Comparison of ENCODE assay signal across 8 mouse cellular contexts in the genomic region with DNA sequence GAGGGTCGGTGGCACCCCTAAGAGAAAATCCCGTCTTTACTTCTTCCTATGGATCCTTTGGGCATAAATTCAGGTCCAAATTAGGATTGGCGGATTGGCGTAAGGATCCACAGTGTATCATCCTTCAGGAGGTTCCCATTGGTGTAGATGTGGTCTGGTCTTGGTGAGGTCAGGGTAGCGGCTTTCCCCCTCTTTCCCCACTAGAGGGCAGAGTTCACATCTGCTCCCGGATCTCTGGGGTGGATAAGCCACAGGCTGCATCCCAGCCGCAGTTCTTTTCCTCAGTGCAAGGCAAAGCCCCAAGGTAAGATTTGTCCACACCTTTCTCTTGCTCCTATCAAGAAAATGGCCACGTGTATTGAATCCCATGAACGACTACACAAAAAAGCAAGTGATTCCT. TPM values are rescaled to one million over a fixed set of nuclear protein-coding genes. Genes with fewer than 3 reads are reported as not detected.
DNase-seq lines count a peak whose midpoint lies in the region; ATAC-seq and TF ChIP-seq lines count a peak whose summit lies in the region.

No protein-coding gene starts in this region.

- H3K4me2 ChIP-seq in liver, embryonic 12.5 days = no peak overlapping the region
- no peak overlapping the region for H3K4me2 ChIP-seq in lung, postnatal 0 days (replicated peaks; ENCODE audit: low read depth, low read length)

- TF ChIP-seq EP300 in lung, postnatal 0 days (IDR thresholded peaks at IDR 0.05) = no peak

- H3K27ac ChIP-seq in liver, embryonic 12.5 days = no peak overlapping the region
- H3K27ac ChIP-seq in embryonic fibroblast, embryonic 13.5 days (ENCODE audit: insufficient read depth, low read length) = no peak overlapping the region
- no peak overlapping the region; the same call in 1 of the 2 replicates for H3K27ac ChIP-seq in lung, postnatal 0 days (ENCODE audit: low read length)

- H3K9ac ChIP-seq in liver, embryonic 12.5 days = no peak overlapping the region
- H3K9ac ChIP-seq in lung, postnatal 0 days (replicated peaks; ENCODE audit: low read depth) = no peak overlapping the region

- ATAC-seq in liver, embryonic 12.5 days = no peak
- peak; percentile 92 for ATAC-seq in lung, postnatal 0 days

- no peaks in the 10 kb centered on the region for H3K9me3 ChIP-seq in liver, embryonic 12.5 days (replicated peaks)
- H3K9me3 ChIP-seq in lung, postnatal 0 days (ENCODE audit: low read length) = no peaks in the 10 kb centered on the region

- no peaks in the 10 kb centered on the region for H3K36me3 ChIP-seq in liver, embryonic 12.5 days
- no peaks in the 10 kb centered on the region for H3K36me3 ChIP-seq in lung, postnatal 0 days (ENCODE audit: insufficient read depth, low read length)

- 22% methylated on average over 9 of the region's 9 CpGs for WGBS in liver, embryonic 12.5 days (ENCODE audit: insufficient replicate concordance)
- 27% methylated on average over 9 of the region's 9 CpGs for WGBS in lung, postnatal 0 days

- peak; percentile 52; the same call in 1 of the 2 replicates for TF ChIP-seq CTCF in embryonic fibroblast, embryonic 13.5 days (IDR thresholded peaks at IDR 0.05; ENCODE audit: borderline replicate concordance, insufficient read depth, low read length)
- peak; percentile 85 for TF ChIP-seq CTCF in lung, postnatal 0 days (IDR thresholded peaks at IDR 0.05)

- no peaks in the 10 kb centered on the region for H3K27me3 ChIP-seq in liver, embryonic 12.5 days (replicated peaks)
- no peaks in the 10 kb centered on the region for H3K27me3 ChIP-seq in lung, postnatal 0 days (replicated peaks; ENCODE audit: insufficient read depth, low read length)

- no peaks in the 10 kb centered on the region for H3K4me1 ChIP-seq in liver, embryonic 12.5 days
- no peaks in the 10 kb centered on the region for H3K4me1 ChIP-seq in embryonic fibroblast, embryonic 13.5 days (ENCODE audit: control insufficient read depth, insufficient read depth, low read length)
- H3K4me1 ChIP-seq in lung, postnatal 0 days (ENCODE audit: insufficient read depth, low read depth, low read length) = no peaks in the 10 kb centered on the region

- intact Hi-C loops in heart, postnatal 14 days (cut with DNase I) = loop anchor here (2.0 to 5.0 kb wide), 3 partner anchors 48 to 196 kb away; a partner anchor contains a TSS

- H3K4me3 ChIP-seq in liver, embryonic 12.5 days = no peak overlapping the region
- no peak overlapping the region for H3K4me3 ChIP-seq in embryonic fibroblast, embryonic 13.5 days (ENCODE audit: insufficient read depth, low read length)
- H3K4me3 ChIP-seq in lung, postnatal 0 days (ENCODE audit: low read depth, low read length) = no peak overlapping the region

- no peak for TF ChIP-seq POLR2A in embryonic fibroblast, embryonic 13.5 days (IDR thresholded peaks at IDR 0.05; ENCODE audit: low read depth, low read length)

- DNase-seq in liver = peak; percentile 49
- DNase-seq in brain, adult 2 months (ENCODE audit: low read depth, low spot score) = peak; percentile 78
- DNase-seq in heart, postnatal 14 days = peak; percentile 62 to 69
- DNase-seq in kidney, postnatal 4 days = peak; percentile 65 to 73
- DNase-seq in lung, postnatal 0 days (ENCODE audit: low spot score) = peak; percentile 77
- peak; percentile 79 for DNase-seq in retina, postnatal 1 day

RNA-seq across cellular contexts. Expression of a gene that starts 51.8 kb away (rescaled TPM):
- 0.25 and 0.29 TPM in 2 replicates for polyA plus RNA-seq in liver, embryonic 12.5 days (2016; fragmentation: Nextera tagmentation; extraction: Ambion mirVana)
- not detected in 2 replicates for polyA plus RNA-seq in embryonic fibroblast, embryonic 13.5 days (2011; ENCODE audit: insufficient read length, low read depth, missing spikeins)
- 1 to 10 TPM; 5.2 to 5.5 TPM for total RNA-seq in heart, postnatal 14 days (2021)
- 0.49 and 0.86 TPM in 2 replicates for polyA plus RNA-seq in lung, postnatal 0 days (2015; fragmentation: Nextera tagmentation; extraction: Ambion mirVana)
